Mouse (Mus musculus): ENCODE measurements around the gene 1110032F04Rik. TPM values are rescaled to one million over a fixed set of nuclear protein-coding genes. Genes with fewer than 3 reads are reported as not detected.

Gene 1110032F04Rik
- 0.26 and 0.81 TPM in 2 replicates for polyA plus RNA-seq (2014; fragmentation: Nextera tagmentation; extraction: Ambion mirVana)

GRCm38 (mm10) chr3:68869211-68869690 is at the start of gene 1110032F04Rik:
Gene 1110032F04Rik (plus strand): TSS chr3:68869586.
- ATAC-seq (ENCODE audit: insufficient number of reproducible peaks, low FRiP score, low TSS enrichment, low read depth) (peak; percentile 58; the same call in 1 of the 2 replicates), DNase-seq (ENCODE audit: low spot score) (peak; percentile 65)
- no peaks in the 10 kb centered on the region for H3K4me1 ChIP-seq (ENCODE audit: control insufficient read depth, insufficient read depth, low read length)
- peaks cover 32% of the 10 kb centered on the region for H3K27me3 ChIP-seq (ENCODE audit: control insufficient read depth, insufficient read depth, low read length)
- H3K4me3 ChIP-seq (ENCODE audit: low read depth, low read length): peak within 1 kb of the TSS; percentile 59
- no peaks in the 10 kb centered on the region for H3K9me3 ChIP-seq (ENCODE audit: control insufficient read depth, low read length)
- peak within 1 kb of the TSS; percentile 97 for H3K4me2 ChIP-seq (ENCODE audit: low read depth, severe bottlenecking)
- H3K36me3 ChIP-seq (ENCODE audit: control insufficient read depth, insufficient read depth, low read length): no peaks in the 10 kb centered on the region; the same call in 1 of the 2 replicates
- under 1% methylated on average over 43 of the region's 62 CpGs for WGBS
- no peak within 1 kb of the TSS for H3K27ac ChIP-seq (replicated peaks; ENCODE audit: low read depth, low read length)
- peak within 1 kb of the TSS; percentile 56 for H3K9ac ChIP-seq (ENCODE audit: low read length)

DNA sequence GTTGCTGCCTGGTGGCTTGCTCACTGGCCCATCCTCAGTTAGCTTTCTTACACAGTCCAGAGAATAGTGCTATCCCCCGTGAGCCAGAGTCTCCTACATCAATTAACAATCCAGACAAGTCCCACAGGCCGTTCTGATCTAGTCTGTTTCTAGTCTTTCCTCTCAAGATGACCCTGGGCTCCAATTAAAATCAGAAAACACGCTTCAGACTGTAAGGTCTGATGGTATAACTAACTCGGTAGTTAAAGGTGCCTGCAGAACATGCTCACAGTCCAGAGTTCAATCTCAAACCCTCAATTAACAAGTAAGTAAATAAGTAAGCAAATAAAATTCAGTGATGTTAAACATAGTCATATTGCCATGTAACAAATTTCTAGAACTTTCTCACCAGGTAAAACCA is 48.0 kb upstream of the 1110032F04Rik start:
- DNase-seq (ENCODE audit: low spot score) (no peak), ATAC-seq (ENCODE audit: insufficient number of reproducible peaks, low FRiP score, low TSS enrichment, low read depth) (no peak)
- H3K4me1 ChIP-seq (ENCODE audit: control insufficient read depth, insufficient read depth, low read length): no peaks in the 10 kb centered on the region
- H3K27me3 ChIP-seq (ENCODE audit: control insufficient read depth, insufficient read depth, low read length): no peaks in the 10 kb centered on the region
- WGBS: 57% methylated on average over 4 of the region's 4 CpGs
- H3K27ac ChIP-seq (replicated peaks; ENCODE audit: low read depth, low read length): no peak overlapping the region
- no peaks in the 10 kb centered on the region for H3K36me3 ChIP-seq (ENCODE audit: control insufficient read depth, insufficient read depth, low read length)
- H3K9me3 ChIP-seq (ENCODE audit: control insufficient read depth, low read length): no peaks in the 10 kb centered on the region
- H3K9ac ChIP-seq (ENCODE audit: low read length): no peak overlapping the region
- H3K4me3 ChIP-seq (ENCODE audit: low read depth, low read length): no peak overlapping the region
- H3K4me2 ChIP-seq (ENCODE audit: low read depth, severe bottlenecking): no peak overlapping the region

GRCm38 (mm10) chr3:68821926-68822341 is 47.5 kb upstream of the 1110032F04Rik start:
- WGBS: 44% methylated on average over 5 of the region's 5 CpGs
- H3K27me3 ChIP-seq (ENCODE audit: control insufficient read depth, insufficient read depth, low read length): no peaks in the 10 kb centered on the region
- H3K9me3 ChIP-seq (ENCODE audit: control insufficient read depth, low read length): no peaks in the 10 kb centered on the region
- H3K9ac ChIP-seq (ENCODE audit: low read length): no peak overlapping the region
- H3K4me3 ChIP-seq (ENCODE audit: low read depth, low read length): no peak overlapping the region
- H3K4me2 ChIP-seq (ENCODE audit: low read depth, severe bottlenecking): no peak overlapping the region
- no peaks in the 10 kb centered on the region for H3K36me3 ChIP-seq (ENCODE audit: control insufficient read depth, insufficient read depth, low read length)
- ATAC-seq (ENCODE audit: insufficient number of reproducible peaks, low FRiP score, low TSS enrichment, low read depth): no peak
- DNase-seq (ENCODE audit: low spot score): no peak
- no peak overlapping the region for H3K27ac ChIP-seq (replicated peaks; ENCODE audit: low read depth, low read length)
- H3K4me1 ChIP-seq (ENCODE audit: control insufficient read depth, insufficient read depth, low read length): no peaks in the 10 kb centered on the region

- 61% methylated on average over 15 of the region's 15 CpGs for WGBS
Measured at GRCm38 (mm10) chr3:68823876-68824764, 45.3 kb upstream of the 1110032F04Rik start.

GRCm38 (mm10) chr3:68824765-68825090 is 44.7 kb upstream of the 1110032F04Rik start:
- Histone ChIP-seq H3K9ac (ENCODE audit: low read length) (no peak overlapping the region), H3K36me3 (ENCODE audit: control insufficient read depth, insufficient read depth, low read length) (no peaks in the 10 kb centered on the region), H3K4me3 (ENCODE audit: low read depth, low read length) (no peak overlapping the region), H3K27ac (replicated peaks; ENCODE audit: low read depth, low read length) (no peak overlapping the region), H3K27me3 (ENCODE audit: control insufficient read depth, insufficient read depth, low read length) (no peaks in the 10 kb centered on the region), H3K4me1 (ENCODE audit: control insufficient read depth, insufficient read depth, low read length) (no peaks in the 10 kb centered on the region), H3K4me2 (ENCODE audit: low read depth, severe bottlenecking) (no peak overlapping the region), H3K9me3 (ENCODE audit: control insufficient read depth, low read length) (no peaks in the 10 kb centered on the region)
- no peak for ATAC-seq (ENCODE audit: insufficient number of reproducible peaks, low FRiP score, low TSS enrichment, low read depth)
- 22% methylated on average over 2 of the region's 2 CpGs for WGBS
- DNase-seq (ENCODE audit: low spot score): no peak

More at GRCm38 (mm10) chr3:68823876-68824764, 45.3 kb upstream of the 1110032F04Rik start:
- Histone ChIP-seq H3K27ac (replicated peaks; ENCODE audit: low read depth, low read length) (no peak overlapping the region), H3K4me1 (ENCODE audit: control insufficient read depth, insufficient read depth, low read length) (no peaks in the 10 kb centered on the region), H3K4me3 (ENCODE audit: low read depth, low read length) (no peak overlapping the region), H3K36me3 (ENCODE audit: control insufficient read depth, insufficient read depth, low read length) (no peaks in the 10 kb centered on the region), H3K4me2 (ENCODE audit: low read depth, severe bottlenecking) (no peak overlapping the region), H3K9ac (ENCODE audit: low read length) (no peak overlapping the region), H3K27me3 (ENCODE audit: control insufficient read depth, insufficient read depth, low read length) (no peaks in the 10 kb centered on the region), H3K9me3 (ENCODE audit: control insufficient read depth, low read length) (no peaks in the 10 kb centered on the region)
- no peak for ATAC-seq (ENCODE audit: insufficient number of reproducible peaks, low FRiP score, low TSS enrichment, low read depth)
- no peak for DNase-seq (ENCODE audit: low spot score)

GRCm38 (mm10) chr3:68825151-68825550 is 44.2 kb upstream of the 1110032F04Rik start:
- no peak for DNase-seq (ENCODE audit: low spot score)
- ATAC-seq (ENCODE audit: insufficient number of reproducible peaks, low FRiP score, low TSS enrichment, low read depth): no peak
- Histone ChIP-seq H3K9ac (ENCODE audit: low read length) (no peak overlapping the region), H3K27me3 (ENCODE audit: control insufficient read depth, insufficient read depth, low read length) (no peaks in the 10 kb centered on the region), H3K4me2 (ENCODE audit: low read depth, severe bottlenecking) (no peak overlapping the region), H3K4me3 (ENCODE audit: low read depth, low read length) (no peak overlapping the region), H3K36me3 (ENCODE audit: control insufficient read depth, insufficient read depth, low read length) (no peaks in the 10 kb centered on the region), H3K4me1 (ENCODE audit: control insufficient read depth, insufficient read depth, low read length) (no peaks in the 10 kb centered on the region), H3K27ac (replicated peaks; ENCODE audit: low read depth, low read length) (no peak overlapping the region), H3K9me3 (ENCODE audit: control insufficient read depth, low read length) (no peaks in the 10 kb centered on the region)
- 66% methylated on average over 8 of the region's 8 CpGs for WGBS

DNA sequence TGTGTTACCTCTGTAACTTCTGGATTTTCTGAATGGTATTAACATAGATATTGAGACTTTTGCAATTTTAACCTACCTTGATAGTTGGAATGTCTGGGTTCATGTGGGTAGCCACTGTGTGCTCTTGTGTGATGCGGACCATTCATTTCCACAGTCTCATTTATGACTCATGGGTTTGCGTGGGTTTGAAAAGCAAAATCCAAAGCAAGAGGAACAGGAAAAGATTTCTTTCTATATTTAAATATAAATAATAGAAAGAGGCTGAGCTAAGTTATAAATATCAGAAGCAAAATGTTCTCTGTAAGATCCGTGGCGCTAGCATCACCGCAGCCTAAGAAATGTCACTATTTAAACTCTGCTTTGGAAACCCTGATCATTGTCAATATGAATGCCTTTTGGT is 41.7 kb upstream of the 1110032F04Rik start:
- no peaks in the 10 kb centered on the region for H3K27me3 ChIP-seq (ENCODE audit: control insufficient read depth, insufficient read depth, low read length)
- H3K4me3 ChIP-seq (ENCODE audit: low read depth, low read length): no peak overlapping the region
- no peaks in the 10 kb centered on the region for H3K36me3 ChIP-seq (ENCODE audit: control insufficient read depth, insufficient read depth, low read length)
- H3K9me3 ChIP-seq (ENCODE audit: control insufficient read depth, low read length): no peaks in the 10 kb centered on the region
- no peak overlapping the region for H3K4me2 ChIP-seq (ENCODE audit: low read depth, severe bottlenecking)
- H3K27ac ChIP-seq (replicated peaks; ENCODE audit: low read depth, low read length): no peak overlapping the region
- WGBS: 95% methylated on average over 5 of the region's 5 CpGs
- no peaks in the 10 kb centered on the region for H3K4me1 ChIP-seq (ENCODE audit: control insufficient read depth, insufficient read depth, low read length)
- ATAC-seq (ENCODE audit: insufficient number of reproducible peaks, low FRiP score, low TSS enrichment, low read depth) (no peak), DNase-seq (ENCODE audit: low spot score) (no peak)
- no peak overlapping the region for H3K9ac ChIP-seq (ENCODE audit: low read length)

GRCm38 (mm10) chr3:68829944-68830343 is 39.4 kb upstream of the 1110032F04Rik start:
- Histone ChIP-seq H3K27me3 (ENCODE audit: control insufficient read depth, insufficient read depth, low read length) (no peaks in the 10 kb centered on the region), H3K9ac (ENCODE audit: low read length) (no peak overlapping the region), H3K27ac (replicated peaks; ENCODE audit: low read depth, low read length) (no peak overlapping the region), H3K36me3 (ENCODE audit: control insufficient read depth, insufficient read depth, low read length) (no peaks in the 10 kb centered on the region), H3K4me2 (ENCODE audit: low read depth, severe bottlenecking) (no peak overlapping the region), H3K4me1 (ENCODE audit: control insufficient read depth, insufficient read depth, low read length) (no peaks in the 10 kb centered on the region), H3K9me3 (ENCODE audit: control insufficient read depth, low read length) (no peaks in the 10 kb centered on the region), H3K4me3 (ENCODE audit: low read depth, low read length) (no peak overlapping the region)
- WGBS: 69% methylated on average over 3 of the region's 3 CpGs
- ATAC-seq (ENCODE audit: insufficient number of reproducible peaks, low FRiP score, low TSS enrichment, low read depth) (no peak), DNase-seq (ENCODE audit: low spot score) (no peak)

Data from limb, embryonic 11.5 days (tissue).